Mouse (Mus musculus) Patski (cell line): Measurements from ENCODE around the gene Tnfrsf22. TPM values are rescaled to one million over a fixed set of nuclear protein-coding genes. Genes with fewer than 3 reads are reported as not detected.
"Not testable (repeated sequence)": the region's sequence is repeated elsewhere in the genome, so short reads cannot be mapped to it uniquely, and the experiment has no call there.

Experiments
- ATAC-seq: fragments of 100-300 bp; one replicate; pipeline ENCODE4 v1.8.0; 2021
- CTCF ChIA-PET: fragments of 350-600 bp; sonication (Branson Sonifier 250); formaldehyde crosslinking; loops from one replicate; lab custom pipeline; 2022; ENCODE audit warnings: inconsistent platforms; lab: Charles Lee
- POLR2A ChIA-PET: fragments of 350-600 bp; sonication (Branson Sonifier 250); formaldehyde crosslinking; loops from one replicate; lab custom pipeline; 2022; ENCODE audit warnings: antibody characterized with exemption, inconsistent platforms; lab: Charles Lee
- DNase-seq: peaks from one replicate; pipeline ENCODE4 v3.0.0-alpha.2; 2011; ENCODE audit warnings: low read depth, low spot score
- H3K27me3 ChIP-seq: fragments of 371-371 bp; one replicate; pipeline ENCODE4 v1.5.1; 2021
- CTCF ChIP-seq: fragments of 100-300 bp; IDR thresholded peaks from one replicate; pipeline ENCODE4 v1.5.1; 2021
- in situ Hi-C: fragments of 300-500 bp; cut with MboI; formaldehyde crosslinking; loops from 3 replicates; pipeline ENCODE4 v1.11.1; 2018; ENCODE audit warnings: low pct_unique_long_range_greater_than_20kb, mixed read lengths
- polyA plus RNA-seq: library from polyadenylated mRNA; unstranded; gene quantifications from one replicate; pipeline ENCODE4 v1.2.3, GENCODE M21; 2021

Gene Tnfrsf22
- polyA plus RNA-seq, 1 experiment from 2014 or later = 39.1 TPM

DNA sequence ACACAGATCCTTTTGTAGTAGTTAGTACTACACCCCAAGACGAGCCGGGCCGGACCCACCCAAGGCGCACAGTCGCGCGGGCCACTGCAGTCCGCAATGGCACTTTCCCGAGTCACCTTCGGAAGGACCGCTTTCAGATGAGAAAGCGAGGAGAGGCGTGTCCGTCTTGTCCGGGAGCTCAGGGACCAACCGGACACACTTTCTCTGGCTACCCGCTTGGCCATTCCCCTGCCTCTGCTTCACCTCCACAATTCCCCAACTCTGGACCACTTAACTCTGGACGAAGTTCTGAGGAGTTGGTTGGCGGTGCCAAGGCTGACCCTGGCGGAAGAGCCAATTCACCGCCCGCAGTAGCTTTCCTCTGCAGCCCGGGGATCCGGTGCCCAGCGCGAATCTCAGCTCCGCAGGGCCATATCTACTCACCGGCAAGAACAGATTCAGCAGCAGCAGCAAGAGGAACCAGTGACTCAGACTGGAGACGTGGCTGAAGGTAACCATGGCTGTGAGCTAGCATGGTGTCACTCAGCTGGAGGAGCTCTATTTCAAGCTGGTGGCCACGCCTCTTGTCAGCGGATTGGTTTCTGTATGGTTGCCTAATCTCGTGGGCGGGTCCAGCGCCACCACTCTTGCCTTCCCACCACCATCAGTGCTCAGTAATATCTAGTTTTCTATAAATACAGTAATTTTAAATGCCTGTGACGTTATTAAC lies 36.1 kb upstream of the Tnfrsf22 start, which contains the start of gene Tnfrsf23:
TSS of gene Tnfrsf23 (minus strand) at position 514 of the 709 bp plus-strand sequence.
- in situ Hi-C loops = no loop called here
- no peak for DNase-seq
- ChIA-PET POLR2A (interaction anchor here (0.5 to 1.0 kb wide), 4 partner anchors 25 to 145 kb away, joined by 3 to 7 read pairs (median 4); no protein-coding TSS in a partner anchor), CTCF (interaction anchor here (0.8 to 2.7 kb wide), 3 partner anchors 21 to 47 kb away, joined by 3 to 7 read pairs (median 3); no protein-coding TSS in a partner anchor)
- H3K27me3 ChIP-seq = no peaks in the 10 kb centered on the region
- peak; percentile 83 for ATAC-seq
- TF ChIP-seq CTCF = no peak

DNA sequence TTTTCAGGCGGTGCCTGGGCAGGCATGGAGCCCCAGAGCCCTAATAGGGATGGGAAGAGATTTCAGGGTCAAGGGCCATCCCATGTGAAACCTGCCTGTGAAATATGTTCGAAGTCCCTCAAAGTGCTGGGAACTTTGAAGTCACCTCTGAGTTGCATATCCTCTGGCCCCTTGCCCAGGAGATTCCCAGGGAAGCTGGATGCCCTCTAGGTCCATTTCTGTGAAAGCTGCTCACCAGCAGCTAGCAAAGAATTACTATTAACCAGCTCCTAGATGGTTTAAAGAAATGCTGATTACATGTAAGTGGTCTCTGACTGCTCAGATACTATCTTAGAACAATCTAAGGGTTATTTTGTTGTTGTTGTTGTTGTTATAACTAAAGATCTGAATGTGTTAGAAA lies 35.1 kb upstream of the Tnfrsf22 start:
- POLR2A ChIA-PET, DNase-seq, H3K27me3 ChIP-seq, in situ Hi-C loops, ATAC-seq: not testable (repeated sequence)
- CTCF ChIA-PET = interaction anchor here (2.7 kb wide), 1 partner anchor 46 kb away, joined by 7 read pairs; no protein-coding TSS in a partner anchor

DNA sequence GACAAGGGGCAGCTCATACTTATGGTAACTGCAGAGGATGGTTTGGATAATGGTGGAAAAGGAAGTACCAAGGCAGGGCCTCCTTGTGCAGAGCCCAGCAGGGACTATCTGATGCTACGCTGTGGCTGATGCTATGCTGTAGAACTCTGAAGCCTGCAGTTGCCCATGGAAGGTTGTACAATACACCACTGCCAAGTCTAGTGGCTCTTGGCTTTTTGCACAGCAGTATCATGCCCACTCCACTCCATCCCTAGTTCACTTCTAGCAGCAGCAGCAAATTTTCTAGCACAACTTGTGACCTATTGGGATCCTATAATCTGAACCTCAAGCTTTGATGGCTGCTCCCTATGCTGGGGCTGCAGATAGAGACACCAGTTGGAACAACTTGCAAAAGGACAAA lies 32.1 kb upstream of the Tnfrsf22 start:
- CTCF ChIA-PET = no interaction called here
- no peak for ATAC-seq
- H3K27me3 ChIP-seq = no peaks in the 10 kb centered on the region
- POLR2A ChIA-PET = interaction anchor here (0.6 kb wide), 1 partner anchor 54 kb away, joined by 3 read pairs; no protein-coding TSS in a partner anchor
- DNase-seq = no peak
- in situ Hi-C loops = no loop called here
- no peak for TF ChIP-seq CTCF

DNA sequence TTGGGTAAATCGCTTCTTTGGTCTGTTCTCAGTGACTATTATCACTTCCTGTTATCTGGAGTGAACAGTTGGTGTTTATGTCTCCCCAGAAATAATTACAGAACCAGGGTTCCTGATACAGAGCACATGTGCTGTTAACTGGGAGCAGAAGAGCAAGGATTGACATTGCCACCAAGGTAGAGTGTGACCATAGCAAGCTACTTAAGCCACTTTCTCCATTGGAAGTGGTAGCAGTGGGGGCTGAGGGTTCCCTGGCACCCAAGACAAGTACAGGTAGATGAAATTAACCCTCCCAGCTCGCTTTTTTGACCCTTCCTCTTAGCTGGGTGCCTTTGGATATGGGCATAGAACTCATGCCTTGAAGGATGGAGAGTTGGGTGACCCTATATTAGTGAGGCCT lies 31.4 kb upstream of the Tnfrsf22 start:
- in situ Hi-C loops, ATAC-seq, CTCF ChIA-PET, POLR2A ChIA-PET, H3K27me3 ChIP-seq, DNase-seq: not testable (repeated sequence)

DNA sequence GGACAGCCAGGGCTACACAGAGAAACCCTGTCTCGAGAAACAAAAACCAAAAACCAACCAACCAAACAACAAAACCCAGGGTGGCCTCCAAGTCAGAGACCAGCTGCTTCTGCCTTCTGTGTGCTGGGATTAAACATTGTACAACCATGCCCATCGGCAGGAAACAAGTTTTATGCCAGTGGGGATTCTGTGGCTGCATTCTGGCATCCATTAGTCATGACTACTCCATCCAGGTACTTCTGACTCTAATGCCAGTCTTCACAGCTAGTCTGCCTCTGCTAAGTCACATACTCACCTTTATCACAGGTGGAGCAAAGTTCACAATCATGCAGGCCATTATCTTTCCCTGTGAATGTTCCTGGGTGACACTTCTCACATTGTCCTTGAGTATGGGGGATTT lies 30.2 kb upstream of the Tnfrsf22 start:
- ATAC-seq = peak; percentile 51
- DNase-seq, in situ Hi-C loops, POLR2A ChIA-PET, H3K27me3 ChIP-seq: not testable (repeated sequence)
- CTCF ChIA-PET = interaction anchor here (0.5 kb wide), 1 partner anchor 28 kb away, joined by 3 read pairs; no protein-coding TSS in a partner anchor

DNA sequence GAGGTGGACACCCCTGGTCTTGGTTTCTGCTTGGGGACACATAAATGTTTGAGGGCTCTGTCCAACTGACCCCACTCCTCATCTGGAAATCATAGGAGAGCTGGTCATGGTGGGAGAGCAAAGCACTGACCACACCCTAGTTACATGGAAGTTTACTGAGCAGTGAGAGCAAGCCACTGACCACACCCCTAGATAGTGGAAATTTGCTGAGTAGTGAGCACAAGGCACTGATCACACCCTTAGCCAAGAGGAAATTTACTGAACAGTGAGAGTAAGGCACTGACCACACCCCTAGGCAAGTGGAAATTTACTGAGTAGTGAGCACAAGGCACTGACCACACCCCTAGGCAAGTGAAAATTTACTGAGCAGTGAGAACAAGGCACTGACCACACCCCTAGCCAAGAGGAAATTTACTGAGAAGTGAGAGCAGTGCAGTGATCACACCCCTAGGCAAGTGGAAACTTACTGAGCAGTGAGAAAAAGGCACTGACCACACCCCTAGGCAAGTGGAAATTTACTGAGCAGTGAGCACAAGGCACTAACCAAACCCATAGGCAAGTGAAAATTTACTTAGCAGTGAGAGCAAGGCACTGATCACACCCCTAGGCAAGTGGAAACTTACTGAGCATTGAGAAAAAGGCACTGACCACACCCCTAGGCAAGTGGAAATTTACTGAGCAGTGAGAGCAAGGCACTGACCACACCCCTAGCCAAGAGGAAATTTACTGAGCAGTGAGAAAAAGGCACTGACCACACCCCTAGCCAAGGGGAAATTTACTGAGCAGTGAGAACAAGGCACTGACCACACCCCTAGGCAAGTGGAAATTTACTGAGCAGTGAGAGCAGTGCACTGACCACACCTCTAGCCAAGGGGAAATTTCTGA lies 17.2 kb upstream of the Tnfrsf22 start:
- no peaks in the 10 kb centered on the region for H3K27me3 ChIP-seq
- ChIA-PET POLR2A (no interaction called here), CTCF (interaction anchor here (1.1 kb wide), 1 partner anchor 16 kb away, joined by 3 read pairs; no protein-coding TSS in a partner anchor)
- DNase-seq (no peak), ATAC-seq (no peak)
- no peak for TF ChIP-seq CTCF
- in situ Hi-C loops = loop anchor here (5.0 kb wide), 1 partner anchor 34 kb away; no protein-coding TSS in a partner anchor

DNA sequence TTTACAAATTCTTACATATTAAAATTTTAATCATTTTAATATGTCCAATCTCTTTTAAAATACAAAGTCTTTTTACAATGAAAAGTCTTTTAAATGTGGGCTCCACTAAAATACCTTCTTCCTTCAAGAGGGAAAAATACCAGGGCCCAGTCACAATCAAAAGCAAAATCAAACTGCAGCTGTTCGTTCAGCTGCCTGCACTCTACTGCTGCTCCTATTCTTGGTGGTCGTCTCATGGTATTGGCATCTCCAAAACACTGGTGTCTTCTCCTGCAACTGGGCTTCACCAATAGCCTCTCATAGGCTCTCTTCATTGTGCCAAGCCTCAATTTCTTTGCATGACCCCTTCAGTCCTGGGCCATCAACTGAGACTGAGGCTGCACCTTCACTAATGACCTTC lies 14.0 kb upstream of the Tnfrsf22 start:
- ChIA-PET POLR2A (interaction anchor here (1.5 kb wide), 1 partner anchor 14 kb away, joined by 4 read pairs; the partner anchor contains the start of gene Tnfrsf22), CTCF (interaction anchor here (1.1 to 2.0 kb wide), 2 partner anchors 11 to 25 kb away, joined by 3 to 6 read pairs; no protein-coding TSS in a partner anchor)
- in situ Hi-C loops = no loop called here
- ATAC-seq = no peak
- H3K27me3 ChIP-seq = no peaks in the 10 kb centered on the region
- DNase-seq = no peak
- no peak for TF ChIP-seq CTCF

DNA sequence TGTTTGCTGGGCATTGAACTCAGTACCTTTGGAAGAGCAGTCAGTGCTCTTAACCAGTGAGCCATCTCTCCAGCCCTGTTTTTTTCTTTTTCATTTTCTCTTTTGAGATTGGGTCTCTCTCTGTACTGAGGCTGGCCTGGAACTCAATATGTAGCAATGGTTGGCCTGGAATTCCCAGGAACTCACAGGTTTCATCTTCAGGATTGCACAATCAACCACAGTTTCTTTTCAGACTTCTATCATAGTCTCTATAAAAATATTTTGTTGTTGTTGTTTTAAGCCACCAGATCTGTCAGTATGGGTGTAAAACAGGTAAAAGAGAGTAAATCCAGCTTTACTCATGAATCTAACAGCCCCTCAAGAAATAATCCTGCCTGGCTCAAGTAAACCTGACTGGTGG lies 11.3 kb upstream of the Tnfrsf22 start:
- H3K27me3 ChIP-seq = no peaks in the 10 kb centered on the region
- DNase-seq (no peak), ATAC-seq (peak; percentile 40)
- ChIA-PET CTCF (interaction anchor here (1.1 to 1.6 kb wide), 3 partner anchors 9 to 31 kb away, joined by 3 to 6 read pairs (median 4); no protein-coding TSS in a partner anchor), POLR2A (no interaction called here)
- in situ Hi-C loops = no loop called here
- TF ChIP-seq CTCF = no peak

DNA sequence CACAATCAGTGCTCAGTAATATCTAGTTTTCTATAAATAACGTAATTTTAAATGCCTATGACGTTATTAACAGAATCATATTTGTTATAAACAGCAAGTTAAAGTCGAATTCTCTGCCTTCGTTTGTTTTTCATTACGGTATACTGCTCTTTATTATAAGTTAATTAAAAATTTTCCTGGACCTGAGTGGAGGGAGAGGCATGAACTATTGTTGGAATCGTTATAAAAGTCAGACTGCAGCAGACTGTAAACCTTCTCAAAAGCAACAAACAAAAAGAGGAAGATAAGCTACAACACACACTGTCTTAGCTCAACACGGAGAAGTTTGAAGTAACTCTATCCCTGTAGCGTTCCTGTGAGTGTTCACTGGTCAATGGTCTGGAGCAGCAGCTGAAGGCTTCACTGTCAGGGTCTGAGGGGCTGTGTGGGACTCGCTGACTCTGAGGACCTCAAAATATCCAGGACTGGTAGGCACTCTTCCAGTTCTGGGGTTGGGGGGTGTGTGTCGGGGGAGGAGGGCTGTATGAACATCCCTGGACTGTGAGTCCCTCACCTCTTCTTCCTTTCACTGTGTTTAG lies 397 bp upstream of the Tnfrsf22 start:
- H3K27me3 ChIP-seq, DNase-seq, in situ Hi-C loops, CTCF ChIA-PET, ATAC-seq: not testable (repeated sequence)
- POLR2A ChIA-PET = interaction anchor here (1.2 kb wide), 1 partner anchor 14 kb away, joined by 4 read pairs; no protein-coding TSS in a partner anchor

DNA sequence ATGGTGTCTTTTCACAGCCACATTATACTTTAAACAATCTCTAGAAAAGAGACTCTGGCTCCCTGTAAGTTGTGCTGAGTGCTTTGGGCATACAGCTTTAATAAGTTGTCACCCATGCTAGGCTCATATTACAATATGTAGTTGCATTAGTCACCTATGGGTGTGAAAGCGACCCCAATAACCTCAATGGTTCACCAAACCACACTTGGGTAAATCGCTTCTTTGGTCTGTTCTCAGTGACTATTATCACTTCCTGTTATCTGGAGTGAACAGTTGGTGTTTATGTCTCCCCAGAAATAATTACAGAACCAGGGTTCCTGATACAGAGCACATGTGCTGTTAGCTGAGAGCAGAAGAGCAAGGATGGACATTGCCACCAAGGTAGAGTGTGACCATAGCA lies 5.5 kb downstream of the Tnfrsf22 start:
- CTCF ChIA-PET = interaction anchor here (2.1 kb wide), 1 partner anchor 18 kb away, joined by 6 read pairs; no protein-coding TSS in a partner anchor
- POLR2A ChIA-PET, DNase-seq, ATAC-seq, in situ Hi-C loops, H3K27me3 ChIP-seq: not testable (repeated sequence)
